Mouse (Mus musculus) small intestine, adult 2 months (tissue): ENCODE measurements at regions not wholly inside any gene's neighbourhood (a gene's known extent, or its start where the extent isn't known, plus 50 kb on each side); places are given as distances from the start of the nearest gene placed in this dataset.

Experiments used
- CTCF ChIP-seq: fragments of 200-500 bp; IDR thresholded peaks from 2 replicates; pipeline ENCODE4 v1.5.1; 2012; ENCODE audit warnings: low read depth, mild to moderate bottlenecking, control low read depth, inconsistent platforms, low read length, moderate library complexity, mixed read lengths; ENCODE audit not compliant: insufficient replicate concordance, insufficient read length; ENCODE audit errors: extremely low read depth
- POLR2A ChIP-seq: fragments of 200-500 bp; IDR thresholded peaks from 2 replicates; pipeline ENCODE4 v1.6.1; 2012; ENCODE audit warnings: low read depth, mild to moderate bottlenecking, control low read depth, inconsistent platforms, low read length, moderate library complexity

DNA sequence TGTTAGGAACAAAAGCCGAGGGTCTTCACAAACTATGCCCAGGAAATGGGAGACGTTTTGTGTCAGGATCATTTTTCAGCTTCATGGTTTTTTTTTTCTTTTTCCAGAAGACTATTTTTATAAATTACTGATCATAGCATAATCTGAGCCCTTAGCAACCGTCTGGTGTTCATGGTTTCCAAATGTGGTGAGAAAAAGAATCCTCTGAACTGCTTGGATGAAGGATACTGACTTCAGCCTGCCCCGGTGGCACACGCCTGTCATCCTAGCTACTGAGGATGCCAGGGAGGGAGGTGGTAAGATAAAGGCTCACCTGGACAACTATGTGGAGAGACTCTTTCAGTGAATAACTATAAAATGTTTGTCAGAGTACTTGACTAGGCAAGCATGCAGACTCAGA lies 72.4 kb upstream of the Epcam start:
- TF ChIP-seq POLR2A (no peak), CTCF (no peak)
